Mouse (Mus musculus) embryonic facial prominence, embryonic 12.5 days (tissue): ENCODE measurements at regions not wholly inside any gene's neighbourhood (a gene's known extent, or its start where the extent isn't known, plus 50 kb on each side); places are given as distances from the start of the nearest gene placed in this dataset.

Experiments used
- ATAC-seq: fragments of 200-750 bp; cut with Nextera tagmentation; 2 replicates; pipeline ENCODE4 v1.8.0; 2017; ENCODE audit not compliant: insufficient number of reproducible peaks, insufficient read depth, low FRiP score, low TSS enrichment
- H3K27ac ChIP-seq: fragments of 300-500 bp; sonication (generic); 2 replicates; pipeline ENCODE4 v1.5.1; 2016; ENCODE audit warnings: mild to moderate bottlenecking
- H3K27me3 ChIP-seq: fragments of 300-500 bp; sonication (generic); 2 replicates; pipeline ENCODE4 v1.6.1; 2016; ENCODE audit warnings: mild to moderate bottlenecking, moderate library complexity
- H3K36me3 ChIP-seq: fragments of 300-500 bp; sonication (generic); 2 replicates; pipeline ENCODE4 v1.6.1; 2016; ENCODE audit warnings: mild to moderate bottlenecking
- H3K4me1 ChIP-seq: fragments of 300-500 bp; sonication (generic); 2 replicates; pipeline ENCODE4 v1.6.1; 2016
- H3K4me2 ChIP-seq: fragments of 300-500 bp; sonication (generic); replicated peaks from 2 replicates; pipeline ENCODE4 v1.6.1; 2016; ENCODE audit warnings: mild to moderate bottlenecking, moderate library complexity
- H3K4me3 ChIP-seq: fragments of 300-500 bp; sonication (generic); 2 replicates; pipeline ENCODE4 v1.5.1; 2016; ENCODE audit warnings: mild to moderate bottlenecking
- H3K9ac ChIP-seq: fragments of 300-500 bp; sonication (generic); 2 replicates; pipeline ENCODE4 v1.6.1; 2016; ENCODE audit warnings: mild to moderate bottlenecking, moderate library complexity
- H3K9me3 ChIP-seq: fragments of 300-500 bp; sonication (generic); 2 replicates; pipeline ENCODE4 v1.6.1; 2016; ENCODE audit warnings: mild to moderate bottlenecking, moderate library complexity
- WGBS: fragments of 180-500 bp; shearing (Covaris S2); methylation state at CpG from one replicate; pipeline ENCODE4 v1.1.7; 2016; 5-methylcytosine and 5-hydroxymethylcytosine counted together

DNA sequence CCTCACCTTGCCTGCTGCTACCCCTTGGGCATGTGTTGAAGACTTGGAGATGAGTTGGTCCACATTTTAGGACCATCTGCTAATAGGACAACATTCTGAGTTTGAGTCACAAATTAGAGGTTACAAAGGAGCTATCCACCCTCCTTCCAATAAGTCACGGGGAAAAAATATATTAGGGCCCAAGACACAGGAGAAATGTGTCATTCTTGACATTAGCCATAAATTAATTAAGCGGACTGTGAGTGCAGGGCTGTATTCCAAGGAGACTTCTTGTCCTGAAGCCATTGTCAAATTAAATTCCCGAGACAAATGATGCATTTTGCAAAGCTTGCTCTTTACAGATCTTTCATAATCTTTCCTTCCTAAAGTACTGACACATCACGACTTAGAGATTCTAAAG, 79.2 kb downstream of the 1700020N01Rik start:
- ATAC-seq, result no peak
- no peaks in the 10 kb centered on the region for H3K36me3 ChIP-seq
- no peak overlapping the region for H3K4me2 ChIP-seq
- H3K4me3 ChIP-seq, result no peak overlapping the region
- no peak overlapping the region for H3K9ac ChIP-seq
- no peaks in the 10 kb centered on the region for H3K9me3 ChIP-seq
- peaks cover 7% of the 10 kb centered on the region; the same call in 1 of the 2 replicates for H3K4me1 ChIP-seq
- WGBS, result 76% methylated on average over 4 of the region's 4 CpGs
- no peak overlapping the region for H3K27ac ChIP-seq
- H3K27me3 ChIP-seq, result no peaks in the 10 kb centered on the region

DNA sequence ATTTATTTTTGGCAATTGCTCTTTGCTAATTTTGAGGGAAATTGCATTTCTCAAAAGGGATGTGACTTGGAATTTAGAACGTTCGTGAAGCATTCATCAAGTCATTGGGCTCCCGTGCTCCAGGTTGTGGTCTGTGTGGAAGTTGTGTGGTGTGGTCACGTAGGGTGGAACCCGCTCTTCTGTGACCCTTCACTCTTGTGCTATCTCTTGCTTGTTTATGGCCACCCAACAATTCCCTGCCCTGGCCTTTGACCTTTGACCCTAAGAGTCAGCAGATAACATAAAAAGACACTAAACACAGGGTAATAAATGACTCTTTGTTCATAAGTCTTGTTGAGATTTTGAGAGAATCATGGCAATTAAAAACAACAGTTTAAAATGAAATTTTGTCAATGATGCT, 79.7 kb downstream of the 1700020N01Rik start:
- Histone ChIP-seq H3K36me3 (no peaks in the 10 kb centered on the region), H3K27me3 (no peaks in the 10 kb centered on the region), H3K9me3 (no peaks in the 10 kb centered on the region), H3K4me2 (no peak overlapping the region), H3K9ac (no peak overlapping the region), H3K27ac (no peak overlapping the region), H3K4me1 (peaks cover 7% of the 10 kb centered on the region; the same call in 1 of the 2 replicates), H3K4me3 (no peak overlapping the region)
- no peak for ATAC-seq
- WGBS, result 62% methylated on average over 5 of the region's 5 CpGs

DNA sequence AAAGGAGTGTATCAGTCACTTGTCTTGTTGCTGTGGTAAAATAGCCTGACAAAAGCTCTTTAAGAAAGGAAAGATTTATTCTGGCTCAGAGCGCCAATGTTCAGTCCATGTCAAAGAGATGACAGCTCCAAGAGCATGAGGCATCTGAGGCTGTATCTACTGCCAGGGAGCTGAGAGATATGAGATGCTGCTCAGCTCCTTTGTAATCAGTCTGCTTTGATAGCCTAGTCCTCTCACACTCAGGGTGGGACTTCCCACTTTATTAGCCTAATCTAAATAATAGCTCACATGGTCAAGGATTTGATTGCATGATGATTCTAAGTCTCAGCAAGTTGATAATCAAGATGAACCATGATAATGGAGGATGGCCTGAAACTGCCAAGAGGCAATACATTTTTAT, 80.9 kb downstream of the 1700020N01Rik start:
- no peak overlapping the region for H3K9ac ChIP-seq
- no peak overlapping the region for H3K4me3 ChIP-seq
- H3K4me1 ChIP-seq, result peaks cover 7% of the 10 kb centered on the region; the same call in 1 of the 2 replicates
- H3K27me3 ChIP-seq, result no peaks in the 10 kb centered on the region
- H3K4me2 ChIP-seq, result no peak overlapping the region
- 95% methylated on average over 1 of the region's 1 CpGs for WGBS
- no peaks in the 10 kb centered on the region for H3K36me3 ChIP-seq
- no peak overlapping the region for H3K27ac ChIP-seq
- ATAC-seq, result no peak
- H3K9me3 ChIP-seq, result no peaks in the 10 kb centered on the region

DNA sequence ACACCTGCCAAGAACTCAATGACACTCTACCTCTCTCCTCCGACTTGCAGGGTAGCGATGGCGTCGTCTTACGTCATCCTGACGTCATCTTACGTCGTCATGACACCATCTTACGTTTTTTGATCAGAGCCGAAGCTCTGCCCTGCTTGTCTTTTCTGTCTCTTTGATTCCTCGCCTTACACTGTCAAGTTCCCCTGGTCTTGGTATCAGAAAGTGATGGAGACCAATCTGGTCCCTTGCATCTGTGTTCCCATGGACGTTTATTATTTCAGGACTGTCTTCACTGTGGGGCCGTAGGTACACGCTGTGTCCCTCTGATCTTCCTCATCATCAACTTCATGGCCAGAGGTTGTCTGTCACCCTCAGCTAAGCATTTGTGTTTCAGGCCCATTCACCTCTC, 82.8 kb downstream of the 1700020N01Rik start:
- H3K36me3 ChIP-seq, result no peaks in the 10 kb centered on the region
- H3K4me1 ChIP-seq, result peaks cover 7% of the 10 kb centered on the region; the same call in 1 of the 2 replicates
- no peak for ATAC-seq
- no peaks in the 10 kb centered on the region for H3K9me3 ChIP-seq
- H3K9ac ChIP-seq, result no peak overlapping the region
- H3K27me3 ChIP-seq, result no peaks in the 10 kb centered on the region
- H3K4me3 ChIP-seq, result no peak overlapping the region
- 93% methylated on average over 14 of the region's 14 CpGs for WGBS
- H3K4me2 ChIP-seq, result no peak overlapping the region
- no peak overlapping the region for H3K27ac ChIP-seq

DNA sequence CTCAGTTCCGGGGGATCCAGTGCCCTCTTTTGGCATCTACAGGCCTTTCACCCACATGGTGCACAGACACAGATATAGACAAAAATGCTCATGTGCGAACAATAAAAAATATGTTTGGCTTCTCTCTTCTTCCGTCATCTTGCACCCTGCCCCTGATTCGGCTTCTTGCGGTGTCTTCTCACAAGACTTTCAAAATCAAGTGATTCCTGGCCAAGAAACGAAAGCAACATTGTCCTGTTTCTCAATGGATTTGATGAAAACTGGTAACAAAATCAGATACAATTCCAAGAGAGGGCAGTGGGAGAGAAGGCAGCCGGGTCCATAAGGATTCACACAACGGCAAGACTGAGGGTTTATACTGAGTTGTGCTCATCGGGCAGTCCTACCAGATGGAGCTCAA, 85.0 kb downstream of the 1700020N01Rik start:
- Histone ChIP-seq H3K9ac (no peak overlapping the region), H3K4me3 (no peak overlapping the region), H3K27ac (no peak overlapping the region), H3K9me3 (no peaks in the 10 kb centered on the region), H3K4me2 (no peak overlapping the region), H3K36me3 (no peaks in the 10 kb centered on the region), H3K27me3 (no peaks in the 10 kb centered on the region), H3K4me1 (peaks cover 7% of the 10 kb centered on the region; the same call in 1 of the 2 replicates)
- no peak for ATAC-seq
- WGBS, result 94% methylated on average over 9 of the region's 9 CpGs

DNA sequence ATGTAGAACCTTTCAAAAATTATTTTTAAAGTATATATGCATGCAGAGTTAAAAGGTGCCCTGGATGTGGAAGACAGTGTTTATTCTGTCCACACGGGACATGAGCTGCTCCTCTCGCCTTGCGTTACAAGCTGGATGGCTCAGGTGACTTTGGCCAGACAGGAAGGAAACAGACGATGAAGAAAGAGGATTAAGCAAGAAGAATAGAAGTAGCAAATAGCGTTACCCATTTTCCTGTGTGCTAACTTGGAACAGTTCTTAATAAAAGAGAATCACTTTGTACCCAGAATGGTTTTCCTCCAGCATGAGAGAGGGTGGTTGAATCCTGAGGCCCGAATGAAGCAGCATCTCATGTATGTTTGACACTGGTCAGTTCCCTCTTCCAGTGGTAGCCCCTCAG, 85.4 kb downstream of the 1700020N01Rik start:
- ATAC-seq, result no peak
- 80% methylated on average over 6 of the region's 6 CpGs for WGBS
- Histone ChIP-seq H3K27ac (no peak overlapping the region), H3K4me1 (peaks cover 7% of the 10 kb centered on the region; the same call in 1 of the 2 replicates), H3K27me3 (no peaks in the 10 kb centered on the region), H3K4me3 (no peak overlapping the region), H3K9ac (no peak overlapping the region), H3K36me3 (no peaks in the 10 kb centered on the region), H3K9me3 (no peaks in the 10 kb centered on the region), H3K4me2 (no peak overlapping the region)

DNA sequence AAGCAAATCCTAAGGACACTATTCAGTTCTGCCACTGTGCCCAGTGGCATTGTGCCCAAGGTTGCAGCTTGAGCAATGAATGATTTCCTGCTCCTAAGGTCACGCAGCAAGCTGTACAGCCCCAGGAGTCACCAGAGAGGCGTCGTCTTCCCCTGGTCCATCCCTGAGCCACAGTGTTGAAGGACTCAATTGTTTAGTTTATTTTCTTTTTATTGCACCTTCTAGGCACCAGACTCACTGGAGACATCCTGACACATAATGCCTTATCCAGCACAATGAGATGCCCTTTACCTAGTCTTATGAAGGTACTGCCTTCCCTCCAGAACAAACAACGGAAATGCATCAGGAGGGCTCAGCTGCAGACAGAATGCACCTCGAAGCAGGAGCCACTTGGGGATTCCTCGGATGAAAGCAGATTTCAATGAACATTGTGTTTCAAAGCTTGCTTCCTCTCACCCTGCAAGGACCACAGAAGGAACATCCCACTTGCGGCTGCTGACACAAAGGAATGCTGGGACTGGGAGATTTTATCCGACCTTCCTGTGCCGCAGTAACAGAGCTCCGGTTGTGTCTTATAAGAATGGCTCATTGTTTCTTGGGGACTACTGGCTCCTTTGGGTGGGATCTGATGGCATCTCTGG, 86.0 kb downstream of the 1700020N01Rik start:
- Histone ChIP-seq H3K27me3 (no peaks in the 10 kb centered on the region), H3K4me3 (no peak overlapping the region), H3K4me2 (no peak overlapping the region), H3K9me3 (no peaks in the 10 kb centered on the region), H3K27ac (no peak overlapping the region), H3K4me1 (peaks cover 7% of the 10 kb centered on the region; the same call in 1 of the 2 replicates), H3K9ac (no peak overlapping the region), H3K36me3 (no peaks in the 10 kb centered on the region)
- no peak for ATAC-seq
- WGBS, result 39% methylated on average over 10 of the region's 10 CpGs

DNA sequence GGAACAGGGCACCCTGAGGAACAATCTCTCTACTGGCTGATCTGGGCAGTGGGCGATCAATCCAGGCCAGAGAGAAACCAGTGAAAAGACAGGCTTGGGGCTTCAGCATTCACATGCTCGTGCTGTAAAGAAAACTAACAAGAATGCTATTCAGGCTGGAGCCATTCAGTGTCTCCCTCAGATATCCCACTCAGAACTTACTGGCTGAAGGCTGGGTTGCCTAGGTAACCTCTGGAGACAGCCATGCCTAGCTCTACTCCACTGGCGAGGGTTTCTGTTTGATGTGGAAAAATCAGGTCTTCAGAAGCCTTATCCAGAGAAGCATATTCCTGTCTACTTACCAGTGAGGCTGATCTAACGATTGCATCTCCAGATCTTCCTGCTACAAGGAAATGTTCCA, 87.8 kb downstream of the 1700020N01Rik start:
- no peak overlapping the region for H3K27ac ChIP-seq
- 59% methylated on average over 4 of the region's 4 CpGs for whole genome bisulfite sequencing

DNA sequence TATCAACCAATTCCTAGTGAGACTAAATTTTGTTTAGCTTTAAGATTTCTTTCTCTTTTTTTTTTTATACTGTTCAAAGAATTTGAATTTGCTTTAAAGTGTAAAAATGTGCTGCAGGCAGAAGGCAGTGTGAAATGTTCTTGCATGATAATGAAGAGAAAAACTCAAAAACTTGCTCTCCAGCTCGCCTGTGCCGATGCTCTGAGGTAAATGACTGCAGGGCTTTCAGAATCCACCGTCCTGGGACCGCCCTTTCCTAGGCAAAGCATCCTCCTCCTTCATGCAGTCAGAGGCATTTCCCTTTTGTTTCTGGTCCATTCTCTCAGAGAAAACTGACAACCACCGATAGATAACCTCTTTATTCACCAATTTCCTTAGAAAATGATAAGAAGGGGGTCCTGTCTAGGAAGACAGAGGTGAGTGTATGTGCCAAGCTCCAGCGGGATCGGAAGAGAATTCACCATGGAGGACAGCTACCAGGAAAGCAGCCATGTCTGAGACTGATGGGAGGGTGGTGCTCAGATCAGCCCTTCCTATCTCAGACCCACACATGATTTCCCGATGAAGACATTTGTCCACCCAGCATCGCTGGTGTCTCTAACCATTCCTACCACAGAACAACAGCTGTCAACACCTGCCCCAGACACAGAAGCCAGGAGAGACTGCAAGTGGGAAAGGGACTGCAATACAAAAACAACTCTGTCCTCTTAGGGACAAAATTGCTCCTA, 91.5 kb downstream of the 1700020N01Rik start:
- H3K4me1 ChIP-seq, result peaks cover 10% of the 10 kb centered on the region
- H3K9ac ChIP-seq, result no peak overlapping the region
- 54% methylated on average over 9 of the region's 9 CpGs for WGBS
- no peaks in the 10 kb centered on the region for H3K9me3 ChIP-seq
- H3K4me2 ChIP-seq, result no peak overlapping the region
- ATAC-seq, result no peak
- H3K27me3 ChIP-seq, result no peaks in the 10 kb centered on the region
- no peaks in the 10 kb centered on the region for H3K36me3 ChIP-seq
- no peak overlapping the region for H3K4me3 ChIP-seq
- no peak overlapping the region for H3K27ac ChIP-seq

More for the DNA sequence above, 87.8 kb downstream of the 1700020N01Rik start:
- Histone ChIP-seq H3K9ac (no peak overlapping the region), H3K4me1 (peaks cover 11% of the 10 kb centered on the region; the same call in 1 of the 2 replicates), H3K27me3 (no peaks in the 10 kb centered on the region), H3K4me2 (no peak overlapping the region), H3K36me3 (no peaks in the 10 kb centered on the region), H3K4me3 (no peak overlapping the region), H3K9me3 (no peaks in the 10 kb centered on the region)
- no peak for ATAC-seq

DNA sequence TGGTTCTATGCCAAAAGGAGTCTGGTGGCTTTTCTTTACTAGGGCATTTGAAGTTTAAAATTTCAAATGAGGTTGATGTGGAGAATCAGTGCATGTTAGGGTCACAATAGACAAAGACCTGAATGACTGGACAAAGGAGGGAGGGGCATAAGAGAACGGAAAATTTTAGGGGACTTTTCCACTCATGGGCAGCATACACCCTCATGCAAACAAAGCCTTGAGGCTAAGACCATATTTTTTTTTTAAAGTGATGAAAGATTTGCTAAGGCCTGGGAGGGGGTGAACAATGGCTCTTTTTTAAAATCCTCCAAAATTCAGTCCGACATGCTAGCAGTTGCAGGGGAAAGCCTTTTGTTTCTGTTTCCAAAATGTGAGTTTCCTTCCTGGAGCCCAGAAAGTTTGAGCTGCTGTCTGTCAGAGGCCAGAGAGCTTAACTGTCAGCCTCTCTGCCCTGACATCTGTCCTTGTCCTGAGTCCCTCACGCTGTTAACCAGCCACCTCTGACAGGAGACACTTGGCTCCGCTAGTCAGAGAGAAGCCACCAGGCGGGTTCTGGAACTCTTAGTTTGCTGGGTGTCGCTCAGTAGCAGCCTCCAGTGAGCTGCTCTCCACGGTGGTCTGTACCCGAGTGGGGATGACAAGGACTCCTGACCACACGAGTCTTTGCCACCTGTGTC, 92.3 kb downstream of the 1700020N01Rik start:
- Histone ChIP-seq H3K4me3 (no peak overlapping the region), H3K9ac (no peak overlapping the region), H3K9me3 (no peaks in the 10 kb centered on the region), H3K4me2 (no peak overlapping the region), H3K36me3 (no peaks in the 10 kb centered on the region), H3K27ac (no peak overlapping the region), H3K4me1 (peaks cover 9% of the 10 kb centered on the region), H3K27me3 (no peaks in the 10 kb centered on the region)
- WGBS, result 31% methylated on average over 9 of the region's 9 CpGs
- no peak for ATAC-seq

DNA sequence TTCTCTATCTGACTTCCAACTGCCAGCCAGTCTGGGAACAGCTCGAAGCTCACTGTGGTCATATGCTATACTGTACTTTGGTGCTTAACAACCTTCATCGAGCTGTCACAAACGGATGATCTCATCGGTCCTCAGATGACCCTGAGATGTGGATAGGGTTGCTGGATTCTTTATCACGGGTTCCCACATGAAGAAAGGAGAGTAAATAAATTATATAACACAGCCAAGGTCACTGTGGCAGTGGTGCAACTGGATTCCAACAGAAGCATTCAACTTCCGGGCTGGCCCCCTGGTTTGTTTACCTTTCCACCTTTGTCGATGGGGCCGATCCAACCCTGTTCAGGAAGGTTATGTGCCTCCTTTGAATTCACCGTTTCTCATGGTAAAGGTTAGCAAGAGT, 93.1 kb downstream of the 1700020N01Rik start:
- Histone ChIP-seq H3K4me2 (no peak overlapping the region), H3K9me3 (no peaks in the 10 kb centered on the region)
- 42% methylated on average over 9 of the region's 9 CpGs for WGBS

DNA sequence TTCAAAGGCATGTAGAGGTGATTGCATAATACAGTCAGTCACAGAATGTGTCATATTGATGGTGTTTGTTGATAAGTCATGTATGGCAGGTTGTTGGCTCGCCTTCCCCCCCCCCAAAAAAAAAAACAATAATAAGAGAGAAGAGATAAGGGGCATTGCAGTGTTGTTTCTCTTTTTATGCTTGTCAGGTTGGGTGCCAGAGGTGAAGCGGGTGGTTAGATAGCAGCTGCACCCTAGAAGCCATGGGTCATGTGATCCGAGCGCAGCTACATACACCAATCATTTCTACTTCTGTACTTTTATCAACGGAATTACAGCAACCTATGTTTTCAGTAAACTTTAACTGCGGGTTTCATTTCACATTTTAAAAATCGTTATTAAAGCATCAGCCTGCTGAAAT, 94.5 kb downstream of the 1700020N01Rik start:
- no peak for ATAC-seq
- no peak overlapping the region for H3K27ac ChIP-seq
- 90% methylated on average over 7 of the region's 7 CpGs for WGBS
- H3K9ac ChIP-seq, result no peak overlapping the region
- no peaks in the 10 kb centered on the region for H3K9me3 ChIP-seq
- H3K4me2 ChIP-seq, result no peak overlapping the region
- H3K4me1 ChIP-seq, result peaks cover 9% of the 10 kb centered on the region
- no peak overlapping the region for H3K4me3 ChIP-seq
- no peaks in the 10 kb centered on the region for H3K36me3 ChIP-seq
- H3K27me3 ChIP-seq, result no peaks in the 10 kb centered on the region

More for the DNA sequence above, 93.1 kb downstream of the 1700020N01Rik start:
- no peak overlapping the region for H3K4me3 ChIP-seq
- H3K4me1 ChIP-seq, result peaks cover 9% of the 10 kb centered on the region
- H3K36me3 ChIP-seq, result no peaks in the 10 kb centered on the region
- no peak overlapping the region for H3K9ac ChIP-seq
- no peak overlapping the region for H3K27ac ChIP-seq
- H3K27me3 ChIP-seq, result no peaks in the 10 kb centered on the region
- no peak for ATAC-seq
